Mouse (Mus musculus) ES-Bruce4 (cell line): Measurements from ENCODE around the gene Hoxa13.

Experiments
- CTCF ChIP-seq: IDR thresholded peaks from one replicate; pipeline ENCODE4 v1.8.1; 2011; ENCODE audit warnings: low read depth, low read length
- EP300 ChIP-seq: IDR thresholded peaks from 2 replicates; pipeline ENCODE4 v1.6.1; 2011; ENCODE audit warnings: low read depth, low read length; ENCODE audit not compliant: insufficient read depth
- POLR2A ChIP-seq: IDR thresholded peaks from one replicate; pipeline ENCODE4 v1.8.1; 2011; ENCODE audit warnings: low read length; ENCODE audit not compliant: insufficient read depth

GRCm38 (mm10) chr6:52241001-52241621 lies 19.6 kb downstream of the Hoxa13 start:
- TF ChIP-seq CTCF, result no peak
- no peak for TF ChIP-seq EP300
- no peak for TF ChIP-seq POLR2A
